Mouse (Mus musculus): Measurements from ENCODE around the gene Prkn.

GRCm38 (mm10) chr17:10854207-10854606, 14.0 kb downstream of the Prkn start:
- TF ChIP-seq CTCF (IDR thresholded peaks at IDR 0.05; ENCODE audit: control insufficient read depth, insufficient read depth, insufficient read length) (no peak), MYOG (IDR thresholded peaks at IDR 0.05; ENCODE audit: control insufficient read depth, extremely low read depth, insufficient read length) (no peak), FOSL1 (IDR thresholded peaks at IDR 0.05; ENCODE audit: insufficient read depth, low read length, poor library complexity, severe bottlenecking) (no peak), USF1 (IDR thresholded peaks at IDR 0.05; ENCODE audit: low read depth) (no peak)
